Mouse (Mus musculus): ENCODE data around the gene Snrnp35.

DNA sequence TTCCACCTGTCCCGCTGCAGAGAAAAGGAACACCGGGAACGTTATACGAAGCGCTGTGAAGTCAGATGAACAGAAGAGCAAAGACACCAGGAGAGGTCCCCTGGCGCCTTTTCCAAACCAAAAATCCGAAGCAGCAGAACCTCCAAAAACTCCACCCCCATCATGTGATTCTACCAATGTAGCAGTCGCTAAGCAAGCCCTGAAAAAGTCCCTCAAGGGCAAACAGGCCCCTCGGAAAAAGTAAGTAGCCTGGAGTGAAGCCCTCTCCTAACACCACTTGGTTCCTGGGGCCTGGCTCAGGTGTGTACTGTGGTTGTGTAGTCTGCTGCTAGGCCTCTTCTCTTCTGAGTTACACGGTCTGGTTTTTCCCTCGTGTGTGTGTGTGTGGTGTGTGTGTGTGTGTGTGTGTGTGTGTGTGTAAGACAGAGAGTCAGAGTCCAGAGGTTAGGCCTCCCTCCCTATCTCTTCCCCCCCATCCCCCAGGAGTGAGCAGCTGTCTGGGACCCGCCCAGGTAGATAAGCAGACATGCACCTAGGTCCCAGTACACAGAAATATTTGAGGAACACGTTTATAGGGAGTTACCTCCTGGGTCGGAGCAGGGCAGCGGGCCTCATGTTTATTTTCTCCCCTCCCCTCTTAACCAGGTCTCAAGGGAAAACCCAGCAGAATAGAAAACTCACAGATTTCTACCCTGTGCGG, 32.1 kb upstream of the Snrnp35 start:
- TF ChIP-seq CTCF (IDR thresholded peaks at IDR 0.05; ENCODE audit: low read depth) (no peak), EP300 (IDR thresholded peaks at IDR 0.05; ENCODE audit: low read depth) (peak; percentile 70)

All from liver, postnatal 0 days (tissue).